Mouse (Mus musculus): ENCODE data around the gene Ppfibp2. TPM values are rescaled to one million over a fixed set of nuclear protein-coding genes. Genes with fewer than 3 reads are reported as not detected.

Gene Ppfibp2
- polyA plus RNA-seq, 1 experiment from 2014 or later = 7.7 TPM

DNA sequence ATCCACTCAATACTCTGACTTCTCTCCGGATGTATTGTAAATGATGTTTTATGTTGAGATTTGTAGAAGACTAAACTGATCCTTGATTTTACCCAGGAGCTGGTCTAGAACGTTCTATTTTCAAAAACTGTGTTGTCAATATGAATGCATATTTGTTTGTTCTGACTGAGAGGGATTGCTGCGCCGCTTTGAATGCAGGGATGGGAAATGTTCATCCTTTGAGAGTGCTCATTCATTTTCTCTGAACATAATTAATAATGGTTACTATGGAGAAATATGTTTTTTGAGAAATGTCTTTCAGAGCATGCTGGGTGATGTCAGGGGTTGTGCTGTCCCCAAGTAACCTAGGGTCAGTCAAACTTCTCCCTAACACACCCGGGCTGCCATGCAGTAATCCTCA, 102.1 kb downstream of the Ppfibp2 start:
- ATAC-seq = no peak
- no peak for TF ChIP-seq EP300 (IDR thresholded peaks at IDR 0.05; ENCODE audit: low read depth)

DNA sequence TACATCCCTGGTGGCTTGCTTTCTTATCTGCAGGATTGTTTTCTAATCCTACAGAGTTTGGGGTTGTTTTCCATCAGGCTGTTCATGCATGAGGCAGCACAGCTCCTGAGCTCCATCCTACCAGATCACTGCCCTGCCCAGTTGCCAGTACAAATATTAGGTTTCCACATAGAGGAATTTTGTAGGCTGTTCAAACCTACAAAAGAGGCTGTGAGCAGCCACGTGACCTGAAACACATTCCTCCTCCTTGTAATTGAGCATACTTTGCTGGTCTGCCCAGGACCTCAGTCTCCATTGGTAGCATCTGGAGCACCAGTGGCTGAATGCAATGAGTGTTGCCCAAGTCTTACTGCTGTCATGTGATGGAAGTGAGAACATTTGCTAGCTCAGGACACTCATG, 104.9 kb downstream of the Ppfibp2 start:
- H3K36me3 ChIP-seq (replicated peaks; ENCODE audit: insufficient read depth, low read length) = peaks cover 3% of the 10 kb centered on the region; the same call in 1 of the 2 replicates
- DNase-seq (no peak), ATAC-seq (peak; percentile 55; the same call in 1 of the 2 replicates)
- no peaks in the 10 kb centered on the region for H3K9me3 ChIP-seq (ENCODE audit: low read length)
- H3K4me3 ChIP-seq (ENCODE audit: low read depth, low read length) = no peak overlapping the region
- H3K4me2 ChIP-seq (ENCODE audit: low read depth, low read length) = no peak overlapping the region
- H3K27me3 ChIP-seq (ENCODE audit: insufficient read depth, low read length) = no peaks in the 10 kb centered on the region
- no peak overlapping the region for H3K9ac ChIP-seq (replicated peaks)
- H3K4me1 ChIP-seq (ENCODE audit: insufficient read depth) = 0 out of 2 replicates have a peak, but pooled peaks cover 4% of the 10 kb centered on the region
- WGBS (ENCODE audit: insufficient replicate concordance) = 50% methylated on average over 1 of the region's 1 CpGs
- H3K27ac ChIP-seq (ENCODE audit: low read depth) = no peak overlapping the region
- TF ChIP-seq CTCF (IDR thresholded peaks at IDR 0.05; ENCODE audit: low read depth) (no peak), EP300 (IDR thresholded peaks at IDR 0.05; ENCODE audit: low read depth) (no peak)

More for the DNA sequence above, 102.1 kb downstream of the Ppfibp2 start:
- 0 out of 2 replicates have a peak, but pooled peaks cover 4% of the 10 kb centered on the region for H3K4me1 ChIP-seq (ENCODE audit: insufficient read depth)
- no peaks in the 10 kb centered on the region for H3K27me3 ChIP-seq (ENCODE audit: insufficient read depth, low read length)
- DNase-seq = no peak
- no peak overlapping the region for H3K4me3 ChIP-seq (ENCODE audit: low read depth, low read length)
- 83% methylated on average over 5 of the region's 5 CpGs for WGBS (ENCODE audit: insufficient replicate concordance)
- no peak overlapping the region for H3K27ac ChIP-seq (ENCODE audit: low read depth)
- no peaks in the 10 kb centered on the region for H3K9me3 ChIP-seq (ENCODE audit: low read length)
- no peak overlapping the region for H3K4me2 ChIP-seq (ENCODE audit: low read depth, low read length)
- 0 out of 2 replicates have a peak, but pooled peaks cover 3% of the 10 kb centered on the region for H3K36me3 ChIP-seq (replicated peaks; ENCODE audit: insufficient read depth, low read length)
- no peak overlapping the region for H3K9ac ChIP-seq (replicated peaks)

DNA sequence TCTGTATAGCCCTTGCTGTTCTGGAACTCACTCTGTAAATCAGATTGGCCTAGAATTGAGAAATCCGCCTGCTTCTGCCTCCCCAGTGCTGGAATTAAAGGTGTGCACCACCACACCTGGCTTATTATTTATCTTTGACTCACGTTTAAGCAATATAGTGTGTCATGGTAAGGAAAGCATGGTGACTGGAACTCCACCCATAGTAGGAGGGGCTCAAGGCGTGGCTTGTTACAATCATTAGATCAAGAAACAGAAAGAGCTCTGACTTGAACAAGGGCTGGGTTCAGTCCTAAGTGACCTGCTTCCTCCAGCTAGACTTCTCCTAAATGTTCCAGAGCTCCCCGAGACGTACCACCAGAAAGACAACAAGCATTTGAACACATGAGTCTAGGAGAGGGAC, 105.6 kb downstream of the Ppfibp2 start:
- Histone ChIP-seq H3K4me3 (ENCODE audit: low read depth, low read length) (no peak overlapping the region), H3K27me3 (ENCODE audit: insufficient read depth, low read length) (no peaks in the 10 kb centered on the region), H3K9me3 (ENCODE audit: low read length) (no peaks in the 10 kb centered on the region), H3K36me3 (replicated peaks; ENCODE audit: insufficient read depth, low read length) (peaks cover 3% of the 10 kb centered on the region; the same call in 1 of the 2 replicates), H3K9ac (replicated peaks) (no peak overlapping the region), H3K4me2 (ENCODE audit: low read depth, low read length) (no peak overlapping the region), H3K4me1 (ENCODE audit: insufficient read depth) (0 out of 2 replicates have a peak, but pooled peaks cover 4% of the 10 kb centered on the region), H3K27ac (ENCODE audit: low read depth) (no peak overlapping the region)
- ATAC-seq = no peak
- DNase-seq = no peak
- no peak for TF ChIP-seq CTCF (IDR thresholded peaks at IDR 0.05; ENCODE audit: low read depth)
- TF ChIP-seq EP300 (IDR thresholded peaks at IDR 0.05; ENCODE audit: low read depth) = no peak
- WGBS (ENCODE audit: insufficient replicate concordance) = 74% methylated on average over 5 of the region's 5 CpGs

DNA sequence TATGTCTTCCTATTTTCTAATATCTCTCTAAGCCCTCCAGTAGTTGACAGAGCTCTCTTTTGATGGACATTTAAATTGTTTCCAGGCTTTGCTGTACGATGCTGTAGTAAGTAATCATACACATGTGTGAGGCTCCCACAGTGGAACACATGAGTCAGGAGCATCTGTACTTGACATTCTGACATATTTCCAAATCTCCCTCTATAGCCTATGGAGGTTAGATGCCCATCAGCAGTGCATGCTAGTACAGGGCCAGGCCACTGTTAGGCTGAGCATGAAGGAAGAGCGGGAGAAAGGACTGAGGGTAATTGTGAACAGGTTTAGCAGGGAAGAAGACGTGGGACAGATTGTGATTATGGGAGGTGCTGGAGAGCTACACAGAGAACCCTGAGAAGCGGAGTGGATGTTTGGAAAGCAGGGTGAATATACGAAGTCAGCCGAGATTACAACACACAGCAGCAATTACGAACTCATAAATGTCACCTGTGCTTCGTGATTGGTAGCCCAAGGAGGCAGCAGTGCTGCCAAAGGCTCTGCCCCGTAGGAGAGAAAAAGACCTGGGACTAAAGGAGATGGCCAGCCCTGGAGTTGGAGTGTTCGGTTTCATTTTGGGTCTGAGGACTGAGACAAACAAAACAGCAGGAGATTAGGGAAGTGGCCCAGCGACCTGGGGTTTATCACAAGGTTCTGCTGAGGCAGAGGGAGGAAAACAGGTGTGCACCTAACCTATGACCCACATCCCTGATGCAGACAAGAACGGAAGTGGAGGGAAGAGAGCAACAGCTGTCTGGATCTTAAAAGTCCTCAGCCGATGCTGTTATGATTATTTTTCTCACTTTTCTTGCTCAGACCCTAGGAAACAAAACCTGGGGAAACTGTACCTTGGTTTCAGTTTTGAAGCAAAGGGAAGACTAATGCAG, 107.7 kb downstream of the Ppfibp2 start:
- 0 out of 2 replicates have a peak, but pooled peaks cover 2% of the 10 kb centered on the region for H3K4me1 ChIP-seq (ENCODE audit: insufficient read depth)
- no peak overlapping the region for H3K4me3 ChIP-seq (ENCODE audit: low read depth, low read length)
- TF ChIP-seq EP300 (IDR thresholded peaks at IDR 0.05; ENCODE audit: low read depth) (no peak), CTCF (IDR thresholded peaks at IDR 0.05; ENCODE audit: low read depth) (no peak)
- no peaks in the 10 kb centered on the region for H3K27me3 ChIP-seq (ENCODE audit: insufficient read depth, low read length)
- DNase-seq (no peak), ATAC-seq (no peak)
- no peaks in the 10 kb centered on the region for H3K9me3 ChIP-seq (ENCODE audit: low read length)
- no peak overlapping the region for H3K27ac ChIP-seq (ENCODE audit: low read depth)
- WGBS (ENCODE audit: insufficient replicate concordance) = 67% methylated on average over 13 of the region's 13 CpGs
- H3K36me3 ChIP-seq (replicated peaks; ENCODE audit: insufficient read depth, low read length) = peaks cover 5% of the 10 kb centered on the region; the same call in 1 of the 2 replicates
- H3K4me2 ChIP-seq (ENCODE audit: low read depth, low read length) = no peak overlapping the region
- no peak overlapping the region for H3K9ac ChIP-seq (replicated peaks)

DNA sequence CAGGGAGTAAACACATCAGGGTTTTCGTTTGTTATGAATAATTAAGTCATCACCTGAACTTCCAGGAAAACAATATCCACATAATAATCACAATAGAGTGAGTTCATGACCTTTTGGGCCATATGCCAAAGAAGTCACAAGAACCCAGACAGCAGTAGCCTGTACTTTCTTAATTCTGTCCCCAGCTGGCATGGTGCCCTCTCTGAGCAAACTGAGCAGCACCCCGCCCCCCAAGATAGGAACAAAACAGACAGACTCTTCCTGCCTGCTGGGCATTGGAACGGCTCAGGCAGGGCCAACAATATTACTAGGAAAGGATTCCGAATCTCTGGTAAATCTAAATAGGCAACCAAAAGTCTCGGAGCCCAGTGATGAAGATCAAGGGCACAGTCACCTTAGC, 110.9 kb downstream of the Ppfibp2 start:
- no peak overlapping the region for H3K27ac ChIP-seq (ENCODE audit: low read depth)
- DNase-seq = peak; percentile 34
- 65% methylated on average over 5 of the region's 5 CpGs for WGBS (ENCODE audit: insufficient replicate concordance)
- no peak overlapping the region for H3K4me2 ChIP-seq (ENCODE audit: low read depth, low read length)
- H3K9me3 ChIP-seq (ENCODE audit: low read length) = no peaks in the 10 kb centered on the region
- H3K4me1 ChIP-seq (ENCODE audit: insufficient read depth) = 0 out of 2 replicates have a peak, but pooled peaks cover 2% of the 10 kb centered on the region
- H3K4me3 ChIP-seq (ENCODE audit: low read depth, low read length) = no peak overlapping the region
- ATAC-seq = no peak
- no peak for TF ChIP-seq CTCF (IDR thresholded peaks at IDR 0.05; ENCODE audit: low read depth)
- TF ChIP-seq EP300 (IDR thresholded peaks at IDR 0.05; ENCODE audit: low read depth) = no peak
- no peak overlapping the region for H3K9ac ChIP-seq (replicated peaks)
- no peaks in the 10 kb centered on the region for H3K27me3 ChIP-seq (ENCODE audit: insufficient read depth, low read length)
- H3K36me3 ChIP-seq (replicated peaks; ENCODE audit: insufficient read depth, low read length) = peaks cover 2% of the 10 kb centered on the region; the same call in 1 of the 2 replicates

DNA sequence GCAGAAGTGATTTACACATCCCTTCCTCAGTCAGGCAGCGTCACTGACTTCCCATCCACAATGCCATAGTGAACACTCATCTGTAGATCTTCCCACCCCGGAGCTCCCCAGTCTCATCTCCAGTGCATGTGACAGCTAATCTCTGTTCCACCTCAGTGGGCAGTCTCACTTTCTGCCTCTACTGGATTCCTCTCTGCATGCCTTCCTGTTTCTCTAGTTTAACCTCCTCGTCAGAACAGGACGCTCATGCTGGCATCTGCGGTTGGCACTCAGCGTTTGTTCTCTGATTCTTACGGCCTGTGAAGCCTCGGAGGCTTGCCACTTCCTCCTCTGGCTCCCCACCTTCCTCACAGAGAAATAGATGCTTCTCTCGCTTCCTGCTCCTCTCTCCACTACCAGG, 112.6 kb downstream of the Ppfibp2 start:
- WGBS (ENCODE audit: insufficient replicate concordance) = 41% methylated on average over 9 of the region's 9 CpGs

More for the DNA sequence above, 112.6 kb downstream of the Ppfibp2 start:
- no peak overlapping the region for H3K4me3 ChIP-seq (ENCODE audit: low read depth, low read length)
- H3K4me1 ChIP-seq (ENCODE audit: insufficient read depth) = 0 out of 2 replicates have a peak, but pooled peaks cover 2% of the 10 kb centered on the region
- peak; percentile 32 for ATAC-seq
- H3K9ac ChIP-seq (replicated peaks) = no peak overlapping the region
- no peaks in the 10 kb centered on the region for H3K27me3 ChIP-seq (ENCODE audit: insufficient read depth, low read length)
- TF ChIP-seq EP300 (IDR thresholded peaks at IDR 0.05; ENCODE audit: low read depth) = no peak
- TF ChIP-seq CTCF (IDR thresholded peaks at IDR 0.05; ENCODE audit: low read depth) = no peak
- H3K9me3 ChIP-seq (ENCODE audit: low read length) = no peaks in the 10 kb centered on the region
- H3K36me3 ChIP-seq (replicated peaks; ENCODE audit: insufficient read depth, low read length) = 0 out of 2 replicates have a peak, but pooled peaks cover 2% of the 10 kb centered on the region
- no peak overlapping the region for H3K4me2 ChIP-seq (ENCODE audit: low read depth, low read length)
- H3K27ac ChIP-seq (ENCODE audit: low read depth) = no peak overlapping the region
- DNase-seq = peak; percentile 26
